Mouse (Mus musculus): ENCODE results near the gene Rcbtb2.
"Not testable (repeated sequence)": the region's sequence is repeated elsewhere in the genome, so short reads cannot be mapped to it uniquely, and the experiment has no call there.

Rcbtb2 gene

GRCm38 (mm10) chr14:73122923-73123278 lies at the start of gene Rcbtb2:
Rcbtb2 (plus strand) TSS chr14:73123037.
- peak; percentile 89 for DNase-seq (ENCODE audit: low read depth)

- DNase-seq (ENCODE audit: low read depth): no peak
These were observed 39.3 kb upstream of the Rcbtb2 start for GRCm38 (mm10) chr14:73083563-73083962.

- DNase-seq (ENCODE audit: low read depth): no peak
These were observed 36.4 kb upstream of the Rcbtb2 start for GRCm38 (mm10) chr14:73086425-73086824.

GRCm38 (mm10) chr14:73087247-73087646 lies 35.6 kb upstream of the Rcbtb2 start:
- DNase-seq (ENCODE audit: low read depth): peak; percentile 69

- peak; percentile 44 for DNase-seq (ENCODE audit: low read depth)
These were observed 35.1 kb upstream of the Rcbtb2 start for GRCm38 (mm10) chr14:73087746-73088145.

- no peak for DNase-seq (ENCODE audit: low read depth)
These were observed 34.6 kb upstream of the Rcbtb2 start for GRCm38 (mm10) chr14:73088224-73088623.

- no peak for DNase-seq (ENCODE audit: low read depth)
These were observed 30.0 kb upstream of the Rcbtb2 start for GRCm38 (mm10) chr14:73092871-73093270.

GRCm38 (mm10) chr14:73094802-73095550 lies 27.9 kb upstream of the Rcbtb2 start:
- no peak for DNase-seq (ENCODE audit: low read depth)

GRCm38 (mm10) chr14:73098677-73099387 lies 24.0 kb upstream of the Rcbtb2 start:
- peak; percentile 82 for DNase-seq (ENCODE audit: low read depth)

GRCm38 (mm10) chr14:73102270-73102865 lies 20.5 kb upstream of the Rcbtb2 start:
- peak; percentile 77 for DNase-seq (ENCODE audit: low read depth)

GRCm38 (mm10) chr14:73102986-73103385 lies 19.9 kb upstream of the Rcbtb2 start:
- DNase-seq (ENCODE audit: low read depth): not testable (repeated sequence)

GRCm38 (mm10) chr14:73104913-73105312 lies 17.9 kb upstream of the Rcbtb2 start:
- no peak for DNase-seq (ENCODE audit: low read depth)

- DNase-seq (ENCODE audit: low read depth): peak; percentile 97
These were observed 17.2 kb upstream of the Rcbtb2 start for GRCm38 (mm10) chr14:73105407-73106185.

GRCm38 (mm10) chr14:73106234-73106711 lies 16.6 kb upstream of the Rcbtb2 start:
- DNase-seq (ENCODE audit: low read depth): peak; percentile 83

- no peak for DNase-seq (ENCODE audit: low read depth)
These were observed 15.9 kb upstream of the Rcbtb2 start for GRCm38 (mm10) chr14:73106957-73107356.

- no peak for DNase-seq (ENCODE audit: low read depth)
These were observed 15.5 kb upstream of the Rcbtb2 start for GRCm38 (mm10) chr14:73107371-73107770.

- peak; percentile 53 for DNase-seq (ENCODE audit: low read depth)
These were observed 14.9 kb upstream of the Rcbtb2 start for GRCm38 (mm10) chr14:73107952-73108351.

- DNase-seq (ENCODE audit: low read depth): no peak
These were observed 12.2 kb upstream of the Rcbtb2 start for GRCm38 (mm10) chr14:73110682-73111081.

GRCm38 (mm10) chr14:73111091-73111490 lies 11.7 kb upstream of the Rcbtb2 start:
- DNase-seq (ENCODE audit: low read depth): no peak

GRCm38 (mm10) chr14:73112186-73112840 lies 10.5 kb upstream of the Rcbtb2 start:
- DNase-seq (ENCODE audit: low read depth): no peak

- DNase-seq (ENCODE audit: low read depth): not testable (repeated sequence)
These were observed 7.9 kb upstream of the Rcbtb2 start for GRCm38 (mm10) chr14:73114952-73115351.

- DNase-seq (ENCODE audit: low read depth): peak; percentile 47
These were observed 6.5 kb upstream of the Rcbtb2 start for GRCm38 (mm10) chr14:73116301-73116700.

Measured in 416B (cell line).